Mouse (Mus musculus) lung, postnatal 0 days (tissue): ENCODE data around the gene Plekhf1. TPM values are rescaled to one million over a fixed set of nuclear protein-coding genes. Genes with fewer than 3 reads are reported as not detected.
A peak's percentile ranks its signal among the peaks of the same experiment; 100 is the strongest.

Experiments used
- ATAC-seq: fragments of 200-750 bp; cut with Nextera tagmentation; 2 replicates; pipeline ENCODE4 v1.8.0; 2017; ENCODE audit warnings: moderate library complexity
- DNase-seq: peaks from one replicate; pipeline ENCODE4 v3.0.0-alpha.2; 2016; ENCODE audit warnings: low spot score
- H3K27ac ChIP-seq: fragments of 300-500 bp; sonication (generic); 2 replicates; pipeline ENCODE4 v1.5.1; 2014; ENCODE audit warnings: antibody characterized with exemption, mild to moderate bottlenecking, low read length, mixed read lengths
- H3K27me3 ChIP-seq: fragments of 300-500 bp; sonication (generic); replicated peaks from 2 replicates; pipeline ENCODE4 v1.6.1; 2014; ENCODE audit warnings: low read length, mixed read lengths; ENCODE audit not compliant: insufficient read depth
- H3K36me3 ChIP-seq: fragments of 300-500 bp; sonication (generic); 2 replicates; pipeline ENCODE4 v1.6.1; 2014; ENCODE audit warnings: low read length, mixed read lengths; ENCODE audit not compliant: insufficient read depth
- H3K4me1 ChIP-seq: fragments of 300-500 bp; sonication (generic); 2 replicates; pipeline ENCODE4 v1.6.1; 2014; ENCODE audit warnings: antibody characterized with exemption, low read depth, low read length, mixed read lengths; ENCODE audit not compliant: insufficient read depth
- H3K4me2 ChIP-seq: fragments of 300-500 bp; sonication (generic); replicated peaks from 2 replicates; pipeline ENCODE4 v1.6.1; 2014; ENCODE audit warnings: low read depth, mild to moderate bottlenecking, low read length, moderate library complexity, mixed read lengths
- H3K4me3 ChIP-seq: fragments of 300-500 bp; sonication (generic); 2 replicates; pipeline ENCODE4 v1.5.1; 2014; ENCODE audit warnings: low read depth, low read length
- H3K9ac ChIP-seq: fragments of 300-500 bp; sonication (generic); replicated peaks from 2 replicates; pipeline ENCODE4 v1.6.1; 2014; ENCODE audit warnings: low read depth, mild to moderate bottlenecking
- H3K9me3 ChIP-seq: fragments of 300-500 bp; sonication (generic); 2 replicates; pipeline ENCODE4 v1.6.1; 2016; ENCODE audit warnings: low read length, mixed read lengths
- CTCF ChIP-seq: IDR thresholded peaks from 2 replicates; pipeline ENCODE4 v1.5.1; 2016; ENCODE audit warnings: antibody characterized with exemption, mild to moderate bottlenecking
- EP300 ChIP-seq: IDR thresholded peaks from 2 replicates; pipeline ENCODE4 v1.6.1; 2016; ENCODE audit warnings: antibody characterized with exemption, mild to moderate bottlenecking, control low read depth
- WGBS: fragments of 180-500 bp; shearing (Covaris S2); extraction: QIAGEN DNeasy Blood & Tissue Kit; methylation state at CpG from one replicate; pipeline ENCODE4 v1.1.7; 2014; 5-methylcytosine and 5-hydroxymethylcytosine counted together
- polyA plus RNA-seq: library from polyadenylated mRNA; unstranded; fragments of >200 nt; fragmentation: Nextera tagmentation; extraction: Ambion mirVana; gene quantifications from 2 replicates; pipeline ENCODE4 v1.2.1, GENCODE M21; 2015

The Plekhf1 gene
- polyA plus RNA-seq, 1 experiment from 2014 or later = 3.9 TPM

GRCm38 (mm10) chr7:38236400-38237105 lies 8.7 kb upstream of the Plekhf1 start:
- Histone ChIP-seq H3K27ac (no peak overlapping the region), H3K27me3 (no peaks in the 10 kb centered on the region), H3K36me3 (no peaks in the 10 kb centered on the region), H3K4me2 (no peak overlapping the region), H3K4me3 (no peak overlapping the region), H3K9me3 (no peaks in the 10 kb centered on the region), H3K4me1 (no peaks in the 10 kb centered on the region), H3K9ac (no peak overlapping the region)
- ATAC-seq = no peak
- no peak for DNase-seq
- no peak for TF ChIP-seq CTCF
- no peak for TF ChIP-seq EP300
- 30% methylated on average over 11 of the region's 11 CpGs for WGBS

DNA sequence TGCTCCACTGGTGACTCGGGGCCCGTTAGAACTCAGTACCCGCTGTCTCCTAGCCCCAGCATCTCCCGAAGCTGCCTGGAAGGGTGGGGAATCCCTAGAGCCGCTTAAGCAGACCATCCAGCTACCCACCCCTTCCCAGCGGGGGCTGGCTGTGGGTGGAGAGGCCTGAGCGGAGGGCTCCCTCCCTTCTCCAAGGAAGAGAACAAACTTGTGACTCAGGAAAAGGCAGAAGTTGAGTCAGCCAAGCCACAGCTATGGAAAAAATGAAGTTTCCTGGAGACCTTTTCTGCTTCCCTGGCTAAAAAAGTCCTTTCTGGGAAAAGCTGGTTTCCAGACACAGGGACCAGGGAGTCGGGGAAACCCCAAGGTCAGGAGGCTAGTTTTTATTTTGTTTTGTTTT lies 2.5 kb upstream of the Plekhf1 start:
- TF ChIP-seq CTCF = no peak
- no peak for TF ChIP-seq EP300
- H3K4me2 ChIP-seq = no peak overlapping the region
- ATAC-seq (no peak), DNase-seq (peak; percentile 52)
- no peaks in the 10 kb centered on the region for H3K36me3 ChIP-seq
- H3K27me3 ChIP-seq = no peaks in the 10 kb centered on the region
- 19% methylated on average over 8 of the region's 8 CpGs for WGBS
- H3K4me1 ChIP-seq = peaks cover 2% of the 10 kb centered on the region; the same call in 1 of the 2 replicates
- H3K4me3 ChIP-seq = no peak overlapping the region
- no peak overlapping the region for H3K9ac ChIP-seq
- no peaks in the 10 kb centered on the region for H3K9me3 ChIP-seq
- H3K27ac ChIP-seq = no peak overlapping the region

DNA sequence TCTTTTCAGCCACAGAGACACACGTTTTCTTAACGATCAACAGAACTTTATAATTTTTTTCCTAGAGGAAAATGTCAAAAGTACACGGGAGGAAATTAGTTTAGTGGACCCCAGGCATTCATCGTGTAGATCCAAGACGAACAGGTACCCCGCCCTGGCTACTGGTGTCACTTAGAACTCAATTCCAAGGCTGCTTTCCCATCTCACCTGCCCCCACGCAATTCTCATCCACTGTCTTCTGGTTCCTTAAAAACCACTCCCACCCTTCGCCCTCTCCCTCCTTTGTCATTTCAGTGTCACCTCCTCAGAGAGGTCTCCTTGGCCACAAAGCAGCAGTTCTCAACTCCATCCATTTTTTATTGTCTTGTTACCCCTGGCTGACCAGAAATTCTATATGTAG lies 513 bp upstream of the Plekhf1 start:
- Histone ChIP-seq H3K27me3 (no peaks in the 10 kb centered on the region), H3K9ac (no peak overlapping the region), H3K9me3 (no peaks in the 10 kb centered on the region), H3K36me3 (no peaks in the 10 kb centered on the region), H3K4me1 (peaks cover 2% of the 10 kb centered on the region; the same call in 1 of the 2 replicates), H3K4me3 (peak overlapping the region; percentile 59), H3K4me2 (peak overlapping the region; percentile 74), H3K27ac (no peak overlapping the region)
- TF ChIP-seq EP300 (no peak), CTCF (no peak)
- DNase-seq = no peak
- no peak for ATAC-seq
- WGBS = 18% methylated on average over 8 of the region's 8 CpGs

DNA sequence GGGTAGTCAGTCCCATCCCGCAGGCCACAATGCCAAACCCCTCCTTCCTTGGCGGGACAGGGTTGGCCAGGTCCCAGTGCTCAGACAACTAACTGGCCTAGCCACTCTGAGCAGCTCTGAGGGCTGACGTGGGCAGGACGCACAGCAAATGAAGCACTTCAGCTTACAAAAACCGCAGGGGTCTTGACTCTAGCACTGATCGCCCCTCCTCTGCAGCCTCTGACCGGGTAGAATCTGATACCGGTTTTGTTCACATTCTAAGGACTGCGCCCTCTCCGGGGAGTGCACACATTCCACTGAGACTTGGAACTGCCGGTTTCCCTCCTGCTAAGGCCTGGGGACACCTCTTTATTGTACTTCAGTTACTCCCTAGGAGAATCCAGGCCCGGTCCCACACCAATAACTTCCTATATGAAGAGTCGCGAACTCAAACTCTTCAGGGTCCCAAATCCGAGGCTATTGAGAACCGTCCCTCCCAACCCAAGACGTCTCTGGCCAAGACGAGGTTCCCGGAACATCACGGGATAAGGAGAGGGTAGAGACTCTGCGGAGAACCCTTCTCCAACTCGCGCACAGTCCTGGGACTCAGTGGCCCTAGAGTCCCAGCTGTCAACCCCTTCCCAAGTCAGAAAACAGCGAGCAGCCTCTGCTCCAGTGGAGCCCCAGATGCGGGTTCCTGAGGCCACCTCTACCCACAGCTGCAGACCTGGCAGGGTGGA lies 476 bp downstream of the Plekhf1 start:
- ATAC-seq = peak; percentile 81
- TF ChIP-seq CTCF = peak; percentile 46
- TF ChIP-seq EP300 = no peak
- WGBS = 2% methylated on average over 25 of the region's 25 CpGs

GRCm38 (mm10) chr7:38226226-38226625 lies 1.6 kb downstream of the Plekhf1 start:
- 61% methylated on average over 2 of the region's 2 CpGs for WGBS
- Histone ChIP-seq H3K9ac (no peak overlapping the region), H3K4me1 (peaks cover 2% of the 10 kb centered on the region; the same call in 1 of the 2 replicates), H3K36me3 (no peaks in the 10 kb centered on the region), H3K4me3 (peak overlapping the region; percentile 59; the same call in 1 of the 2 replicates), H3K27ac (peak overlapping the region; percentile 90), H3K9me3 (no peaks in the 10 kb centered on the region), H3K4me2 (peak overlapping the region; percentile 74), H3K27me3 (no peaks in the 10 kb centered on the region)
- ATAC-seq (no peak), DNase-seq (peak; percentile 39)
- TF ChIP-seq CTCF (no peak), EP300 (no peak)

More for the DNA sequence above, 476 bp downstream of the Plekhf1 start:
- Histone ChIP-seq H3K36me3 (no peaks in the 10 kb centered on the region), H3K4me2 (peak overlapping the region; percentile 74), H3K27ac (peak overlapping the region; percentile 90), H3K4me1 (peaks cover 2% of the 10 kb centered on the region; the same call in 1 of the 2 replicates), H3K9me3 (no peaks in the 10 kb centered on the region), H3K27me3 (no peaks in the 10 kb centered on the region), H3K4me3 (peak overlapping the region; percentile 59), H3K9ac (peak overlapping the region; percentile 53)
- DNase-seq = peak; percentile 92

- ATAC-seq (no peak), DNase-seq (no peak)
- TF ChIP-seq CTCF (no peak), EP300 (no peak)
- H3K9ac ChIP-seq = no peak overlapping the region
- no peak overlapping the region for H3K4me3 ChIP-seq
- no peaks in the 10 kb centered on the region for H3K27me3 ChIP-seq
- 67% methylated on average over 13 of the region's 13 CpGs for WGBS
- H3K36me3 ChIP-seq = no peaks in the 10 kb centered on the region
- no peak overlapping the region for H3K27ac ChIP-seq
- H3K9me3 ChIP-seq = no peaks in the 10 kb centered on the region
- H3K4me1 ChIP-seq = peaks cover 2% of the 10 kb centered on the region; the same call in 1 of the 2 replicates
- no peak overlapping the region for H3K4me2 ChIP-seq
These were observed 3.0 kb downstream of the Plekhf1 start for GRCm38 (mm10) chr7:38224577-38225369.
